Mouse (Mus musculus): Measurements from ENCODE around the gene Ddx49. TPM values are rescaled to one million over a fixed set of nuclear protein-coding genes. Genes with fewer than 3 reads are reported as not detected.

Gene Ddx49
- polyA plus RNA-seq, 1 experiment from 2014 or later, result 45.8 TPM

Other genes with a start within 250 kb of the Ddx49 start
- gene Tm6sf2, start 229.6 kb downstream of the Ddx49 start, polyA plus RNA-seq (2015; fragmentation: Nextera tagmentation; extraction: Ambion mirVana), result 42.8 and 52.6 TPM in 2 replicates
- 0.06 and 0.11 TPM in 2 replicates for gene Hapln4, start 219.0 kb downstream of the Ddx49 start, polyA plus RNA-seq (2015; fragmentation: Nextera tagmentation; extraction: Ambion mirVana)
- 1.6 and 1.7 TPM in 2 replicates for gene Ncan, start 181.6 kb downstream of the Ddx49 start, polyA plus RNA-seq (2015; fragmentation: Nextera tagmentation; extraction: Ambion mirVana)
- gene Nr2c2ap, start 171.2 kb downstream of the Ddx49 start, polyA plus RNA-seq (2015; fragmentation: Nextera tagmentation; extraction: Ambion mirVana), result 47.4 and 48.9 TPM in 2 replicates
- gene Rfxank, start 163.3 kb downstream of the Ddx49 start, polyA plus RNA-seq (2015; fragmentation: Nextera tagmentation; extraction: Ambion mirVana), result 11.7 and 12.3 TPM in 2 replicates
- 34.6 and 40.1 TPM in 2 replicates for gene Borcs8, start 163.0 kb downstream of the Ddx49 start, polyA plus RNA-seq (2015; fragmentation: Nextera tagmentation; extraction: Ambion mirVana)
- 0.11 TPM in 1 of 2 replicates, not detected in the other for gene Mef2b, start 162.8 kb downstream of the Ddx49 start, polyA plus RNA-seq (2015; fragmentation: Nextera tagmentation; extraction: Ambion mirVana)
- gene Tmem161a, start 130.1 kb downstream of the Ddx49 start, polyA plus RNA-seq (2015; fragmentation: Nextera tagmentation; extraction: Ambion mirVana), result 55.7 and 64.3 TPM in 2 replicates
- gene Slc25a42, start 90.2 kb downstream of the Ddx49 start, polyA plus RNA-seq (2015; fragmentation: Nextera tagmentation; extraction: Ambion mirVana), result 5.8 and 6.0 TPM in 2 replicates
- gene Sugp2, start 68.3 kb downstream of the Ddx49 start, polyA plus RNA-seq (2015; fragmentation: Nextera tagmentation; extraction: Ambion mirVana), result 20.6 and 23.0 TPM in 2 replicates
- gene Armc6, start 68.0 kb downstream of the Ddx49 start, polyA plus RNA-seq (2015; fragmentation: Nextera tagmentation; extraction: Ambion mirVana), result 25.4 and 26.4 TPM in 2 replicates
- gene Homer3, start 19.7 kb downstream of the Ddx49 start, polyA plus RNA-seq (2015; fragmentation: Nextera tagmentation; extraction: Ambion mirVana), result 27.7 and 31.5 TPM in 2 replicates
- gene Cope, start within 50 bp of the Ddx49 start, polyA plus RNA-seq (2015; fragmentation: Nextera tagmentation; extraction: Ambion mirVana), result 331 and 429 TPM in 2 replicates
- gene Cers1, start 13.3 kb upstream of the Ddx49 start, polyA plus RNA-seq (2015; fragmentation: Nextera tagmentation; extraction: Ambion mirVana), result 3.6 TPM in 2 replicates
- 0.38 and 1.4 TPM in 2 replicates for gene Gdf1, start 27.3 kb upstream of the Ddx49 start, polyA plus RNA-seq (2015; fragmentation: Nextera tagmentation; extraction: Ambion mirVana)
- 14.6 and 15.7 TPM in 2 replicates for gene Upf1, start 50.8 kb upstream of the Ddx49 start, polyA plus RNA-seq (2015; fragmentation: Nextera tagmentation; extraction: Ambion mirVana)
- gene Comp, start 71.1 kb upstream of the Ddx49 start, polyA plus RNA-seq (2015; fragmentation: Nextera tagmentation; extraction: Ambion mirVana), result 0.39 and 0.82 TPM in 2 replicates
- gene Crtc1, start 137.1 kb upstream of the Ddx49 start, polyA plus RNA-seq (2015; fragmentation: Nextera tagmentation; extraction: Ambion mirVana), result 14.8 and 15.0 TPM in 2 replicates
- 18.7 and 20.8 TPM in 2 replicates for gene Klhl26, start 174.5 kb upstream of the Ddx49 start, polyA plus RNA-seq (2015; fragmentation: Nextera tagmentation; extraction: Ambion mirVana)
- gene Tmem59l, start 184.9 kb upstream of the Ddx49 start, polyA plus RNA-seq (2015; fragmentation: Nextera tagmentation; extraction: Ambion mirVana), result 3.2 and 4.2 TPM in 2 replicates
- gene Crlf1, start 190.7 kb upstream of the Ddx49 start, polyA plus RNA-seq (2015; fragmentation: Nextera tagmentation; extraction: Ambion mirVana), result 0.95 and 1.2 TPM in 2 replicates
- 121 and 132 TPM in 2 replicates for gene Rex1bd, start 204.3 kb upstream of the Ddx49 start, polyA plus RNA-seq (2015; fragmentation: Nextera tagmentation; extraction: Ambion mirVana)
- gene Uba52, start 208.3 kb upstream of the Ddx49 start, polyA plus RNA-seq (2015; fragmentation: Nextera tagmentation; extraction: Ambion mirVana), result 957 and 992 TPM in 2 replicates
- gene Fkbp8, start 225.2 kb upstream of the Ddx49 start, polyA plus RNA-seq (2015; fragmentation: Nextera tagmentation; extraction: Ambion mirVana), result 277 and 331 TPM in 2 replicates
- 60.5 and 65.8 TPM in 2 replicates for gene Kxd1, start 225.5 kb upstream of the Ddx49 start, polyA plus RNA-seq (2015; fragmentation: Nextera tagmentation; extraction: Ambion mirVana)
- 15.9 TPM in 2 replicates for gene Ell, start 237.0 kb upstream of the Ddx49 start, polyA plus RNA-seq (2015; fragmentation: Nextera tagmentation; extraction: Ambion mirVana)